Mouse (Mus musculus): Measurements from ENCODE around the gene Tns3. TPM values are rescaled to one million over a fixed set of nuclear protein-coding genes. Genes with fewer than 3 reads are reported as not detected.

Gene Tns3
- polyA plus RNA-seq, 1 experiment = 45.7 TPM

- Histone ChIP-seq H3K9me3 (replicated peaks; ENCODE audit: control insufficient read depth, insufficient read depth, low read length, poor library complexity, severe bottlenecking) (peaks cover 17% of the 10 kb centered on the region), H3K4me3 (ENCODE audit: low read depth, low read length) (no peak overlapping the region), H3K4me1 (ENCODE audit: control insufficient read depth, insufficient read depth, low read length) (no peaks in the 10 kb centered on the region), H3K36me3 (ENCODE audit: control insufficient read depth, insufficient read depth, low read length, poor library complexity, severe bottlenecking) (peaks cover 2% of the 10 kb centered on the region; the same call in 1 of the 2 replicates), H3K27ac (ENCODE audit: insufficient read depth, low read length) (no peak overlapping the region), H3K27me3 (ENCODE audit: control insufficient read depth, insufficient read depth, low read length, poor library complexity, severe bottlenecking) (no peaks in the 10 kb centered on the region), H3K9ac (ENCODE audit: low read depth, poor library complexity, severe bottlenecking) (no peak overlapping the region)
- TF ChIP-seq EP300 (IDR thresholded peaks at IDR 0.05; ENCODE audit: insufficient read depth, low read depth, low read length) (no peak), CTCF (IDR thresholded peaks at IDR 0.05; ENCODE audit: low read depth, low read length) (no peak), POLR2A (IDR thresholded peaks at IDR 0.05; ENCODE audit: insufficient read depth, low read length) (no peak)
Measured at GRCm38 (mm10) chr11:8607123-8607522, 57.2 kb downstream of the Tns3 start.

GRCm38 (mm10) chr11:8604789-8605569, 59.4 kb downstream of the Tns3 start:
- no peaks in the 10 kb centered on the region for H3K27me3 ChIP-seq (ENCODE audit: control insufficient read depth, insufficient read depth, low read length, poor library complexity, severe bottlenecking)
- H3K4me1 ChIP-seq (ENCODE audit: control insufficient read depth, insufficient read depth, low read length) = peaks cover 2% of the 10 kb centered on the region
- peak overlapping the region; percentile 45 for H3K9ac ChIP-seq (ENCODE audit: low read depth, poor library complexity, severe bottlenecking)
- peak overlapping the region; percentile 87 for H3K27ac ChIP-seq (ENCODE audit: insufficient read depth, low read length)
- peaks cover 17% of the 10 kb centered on the region for H3K9me3 ChIP-seq (replicated peaks; ENCODE audit: control insufficient read depth, insufficient read depth, low read length, poor library complexity, severe bottlenecking)
- TF ChIP-seq EP300 (IDR thresholded peaks at IDR 0.05; ENCODE audit: insufficient read depth, low read depth, low read length) (peak; percentile 81), POLR2A (IDR thresholded peaks at IDR 0.05; ENCODE audit: insufficient read depth, low read length) (no peak), CTCF (IDR thresholded peaks at IDR 0.05; ENCODE audit: low read depth, low read length) (no peak)
- H3K36me3 ChIP-seq (ENCODE audit: control insufficient read depth, insufficient read depth, low read length, poor library complexity, severe bottlenecking) = peaks cover 7% of the 10 kb centered on the region; the same call in 1 of the 2 replicates
- peak overlapping the region; percentile 71 for H3K4me3 ChIP-seq (ENCODE audit: low read depth, low read length)

GRCm38 (mm10) chr11:8602606-8603005, 61.7 kb downstream of the Tns3 start:
- Histone ChIP-seq H3K4me3 (ENCODE audit: low read depth, low read length) (peak overlapping the region; percentile 16; the same call in 1 of the 2 replicates), H3K27me3 (ENCODE audit: control insufficient read depth, insufficient read depth, low read length, poor library complexity, severe bottlenecking) (no peaks in the 10 kb centered on the region), H3K9me3 (replicated peaks; ENCODE audit: control insufficient read depth, insufficient read depth, low read length, poor library complexity, severe bottlenecking) (peaks cover 15% of the 10 kb centered on the region), H3K4me1 (ENCODE audit: control insufficient read depth, insufficient read depth, low read length) (peaks cover 2% of the 10 kb centered on the region), H3K27ac (ENCODE audit: insufficient read depth, low read length) (peak overlapping the region; percentile 2; the same call in 1 of the 2 replicates), H3K9ac (ENCODE audit: low read depth, poor library complexity, severe bottlenecking) (no peak overlapping the region), H3K36me3 (ENCODE audit: control insufficient read depth, insufficient read depth, low read length, poor library complexity, severe bottlenecking) (peaks cover 19% of the 10 kb centered on the region)
- TF ChIP-seq POLR2A (IDR thresholded peaks at IDR 0.05; ENCODE audit: insufficient read depth, low read length) = no peak
- TF ChIP-seq EP300 (IDR thresholded peaks at IDR 0.05; ENCODE audit: insufficient read depth, low read depth, low read length) = no peak
- TF ChIP-seq CTCF (IDR thresholded peaks at IDR 0.05; ENCODE audit: low read depth, low read length) = no peak

GRCm38 (mm10) chr11:8601411-8601821, 62.9 kb downstream of the Tns3 start:
- TF ChIP-seq EP300 (IDR thresholded peaks at IDR 0.05; ENCODE audit: insufficient read depth, low read depth, low read length) = no peak
- no peak for TF ChIP-seq CTCF (IDR thresholded peaks at IDR 0.05; ENCODE audit: low read depth, low read length)
- no peak for TF ChIP-seq POLR2A (IDR thresholded peaks at IDR 0.05; ENCODE audit: insufficient read depth, low read length)
- H3K27ac ChIP-seq (ENCODE audit: insufficient read depth, low read length) = peak overlapping the region; percentile 7
- H3K4me3 ChIP-seq (ENCODE audit: low read depth, low read length) = peak overlapping the region; percentile 18; the same call in 1 of the 2 replicates
- 0 out of 2 replicates have a peak overlapping the region, but pooled peaks have one; percentile 2 for H3K9ac ChIP-seq (ENCODE audit: low read depth, poor library complexity, severe bottlenecking)
- H3K27me3 ChIP-seq (ENCODE audit: control insufficient read depth, insufficient read depth, low read length, poor library complexity, severe bottlenecking) = no peaks in the 10 kb centered on the region
- peaks cover 24% of the 10 kb centered on the region for H3K36me3 ChIP-seq (ENCODE audit: control insufficient read depth, insufficient read depth, low read length, poor library complexity, severe bottlenecking)
- peaks cover 3% of the 10 kb centered on the region; the same call in 1 of the 2 replicates for H3K9me3 ChIP-seq (replicated peaks; ENCODE audit: control insufficient read depth, insufficient read depth, low read length, poor library complexity, severe bottlenecking)
- peaks cover 2% of the 10 kb centered on the region for H3K4me1 ChIP-seq (ENCODE audit: control insufficient read depth, insufficient read depth, low read length)

GRCm38 (mm10) chr11:8595642-8596041, 68.7 kb downstream of the Tns3 start:
- TF ChIP-seq POLR2A (IDR thresholded peaks at IDR 0.05; ENCODE audit: insufficient read depth, low read length) (no peak), CTCF (IDR thresholded peaks at IDR 0.05; ENCODE audit: low read depth, low read length) (no peak), EP300 (IDR thresholded peaks at IDR 0.05; ENCODE audit: insufficient read depth, low read depth, low read length) (no peak)
- Histone ChIP-seq H3K27ac (ENCODE audit: insufficient read depth, low read length) (no peak overlapping the region), H3K27me3 (ENCODE audit: control insufficient read depth, insufficient read depth, low read length, poor library complexity, severe bottlenecking) (no peaks in the 10 kb centered on the region), H3K4me1 (ENCODE audit: control insufficient read depth, insufficient read depth, low read length) (no peaks in the 10 kb centered on the region), H3K4me3 (ENCODE audit: low read depth, low read length) (no peak overlapping the region), H3K36me3 (ENCODE audit: control insufficient read depth, insufficient read depth, low read length, poor library complexity, severe bottlenecking) (peaks cover 37% of the 10 kb centered on the region), H3K9me3 (replicated peaks; ENCODE audit: control insufficient read depth, insufficient read depth, low read length, poor library complexity, severe bottlenecking) (no peaks in the 10 kb centered on the region), H3K9ac (ENCODE audit: low read depth, poor library complexity, severe bottlenecking) (no peak overlapping the region)

GRCm38 (mm10) chr11:8593172-8593571, 71.2 kb downstream of the Tns3 start:
- peaks cover 1% of the 10 kb centered on the region for H3K4me1 ChIP-seq (ENCODE audit: control insufficient read depth, insufficient read depth, low read length)
- H3K27ac ChIP-seq (ENCODE audit: insufficient read depth, low read length) = no peak overlapping the region
- H3K36me3 ChIP-seq (ENCODE audit: control insufficient read depth, insufficient read depth, low read length, poor library complexity, severe bottlenecking) = peaks cover 28% of the 10 kb centered on the region
- no peak overlapping the region for H3K4me3 ChIP-seq (ENCODE audit: low read depth, low read length)
- H3K27me3 ChIP-seq (ENCODE audit: control insufficient read depth, insufficient read depth, low read length, poor library complexity, severe bottlenecking) = no peaks in the 10 kb centered on the region
- H3K9me3 ChIP-seq (replicated peaks; ENCODE audit: control insufficient read depth, insufficient read depth, low read length, poor library complexity, severe bottlenecking) = no peaks in the 10 kb centered on the region
- TF ChIP-seq POLR2A (IDR thresholded peaks at IDR 0.05; ENCODE audit: insufficient read depth, low read length) = no peak
- no peak for TF ChIP-seq CTCF (IDR thresholded peaks at IDR 0.05; ENCODE audit: low read depth, low read length)
- TF ChIP-seq EP300 (IDR thresholded peaks at IDR 0.05; ENCODE audit: insufficient read depth, low read depth, low read length) = no peak
- H3K9ac ChIP-seq (ENCODE audit: low read depth, poor library complexity, severe bottlenecking) = no peak overlapping the region
